Mouse (Mus musculus): ENCODE data around the gene Prdm9.

The Prdm9 gene

GRCm38 (mm10) chr17:15526986-15527810 is 37.0 kb downstream of the Prdm9 start, which contains the start of gene Pdcd2:
Gene Pdcd2, minus strand, starts transcription at chr17:15527301.
- peak; percentile 98 for DNase-seq (ENCODE audit: low read depth)

- peak; percentile 25 for DNase-seq (ENCODE audit: low read depth)
Measured at GRCm38 (mm10) chr17:15526304-15526703, 37.9 kb downstream of the Prdm9 start.

- no peak for DNase-seq (ENCODE audit: low read depth)
Measured at GRCm38 (mm10) chr17:15518766-15519165, 45.4 kb downstream of the Prdm9 start.

- no peak for DNase-seq (ENCODE audit: low read depth)
Measured at GRCm38 (mm10) chr17:15518186-15518585, 46.0 kb downstream of the Prdm9 start.

GRCm38 (mm10) chr17:15517776-15518175 is 46.4 kb downstream of the Prdm9 start:
- DNase-seq (ENCODE audit: low read depth), result no peak

- peak; percentile 63 for DNase-seq (ENCODE audit: low read depth)
Measured at GRCm38 (mm10) chr17:15510694-15511093, 53.5 kb downstream of the Prdm9 start.

GRCm38 (mm10) chr17:15499656-15500394 is 64.3 kb downstream of the Prdm9 start, which contains the start of the genes Psmb1 and Tbp:
Gene Psmb1, minus strand, starts transcription at chr17:15499751.
Gene Tbp, plus strand, starts transcription at chr17:15499888.
- DNase-seq (ENCODE audit: low read depth), result peak; percentile 98

- peak; percentile 35 for DNase-seq (ENCODE audit: low read depth)
Measured at GRCm38 (mm10) chr17:15498753-15499113, 65.4 kb downstream of the Prdm9 start.

GRCm38 (mm10) chr17:15497882-15498752 is 66.0 kb downstream of the Prdm9 start:
- peak; percentile 97 for DNase-seq (ENCODE audit: low read depth)

Measured in NIH3T3 (cell line).